Mouse (Mus musculus): ENCODE data around the gene Frzb. TPM values are rescaled to one million over a fixed set of nuclear protein-coding genes. Genes with fewer than 3 reads are reported as not detected.

Gene Frzb
- polyA plus RNA-seq (2014; fragmentation: Illumina TruSeq; extraction: RNeasy Lipid Tissue Mini Kit (QIAGEN cat#74804); ENCODE audit: low read depth, low replicate concordance) = 0.77 TPM

GRCm38 (mm10) chr2:80447291-80447791 lies at the start of gene Frzb:
Frzb (minus strand) TSS chr2:80447625.

Other genes starting within 250 kb of the Frzb start
- gene Prdx6b, start 155.2 kb downstream of the Frzb start, polyA plus RNA-seq (2014; fragmentation: Illumina TruSeq; extraction: RNeasy Lipid Tissue Mini Kit (QIAGEN cat#74804); ENCODE audit: low read depth, low replicate concordance) = 4.7 TPM
- gene Dnajc10, start 132.2 kb downstream of the Frzb start, polyA plus RNA-seq (2014; fragmentation: Illumina TruSeq; extraction: RNeasy Lipid Tissue Mini Kit (QIAGEN cat#74804); ENCODE audit: low read depth, low replicate concordance) = 403 TPM
- gene Nckap1, start 133.8 kb upstream of the Frzb start, polyA plus RNA-seq (2014; fragmentation: Illumina TruSeq; extraction: RNeasy Lipid Tissue Mini Kit (QIAGEN cat#74804); ENCODE audit: low read depth, low replicate concordance) = 96.1 TPM
- 15.3 TPM for gene Dusp19, start 169.4 kb upstream of the Frzb start, polyA plus RNA-seq (2014; fragmentation: Illumina TruSeq; extraction: RNeasy Lipid Tissue Mini Kit (QIAGEN cat#74804); ENCODE audit: low read depth, low replicate concordance)
- 16.0 TPM for gene Nup35, start 169.6 kb upstream of the Frzb start, polyA plus RNA-seq (2014; fragmentation: Illumina TruSeq; extraction: RNeasy Lipid Tissue Mini Kit (QIAGEN cat#74804); ENCODE audit: low read depth, low replicate concordance)

Data from adipose tissue, adult 10 weeks (tissue).